Mouse (Mus musculus) right cerebral cortex, adult 2 months (tissue): ENCODE results near the gene Mst1.

Experiments
- DNase-seq, 2 experiments: peaks; one replicate each; pipeline ENCODE4 v3.0.0; 2021 to 2022; ENCODE audit warnings: low spot score in 2 of 2

Mst1 gene

DNA sequence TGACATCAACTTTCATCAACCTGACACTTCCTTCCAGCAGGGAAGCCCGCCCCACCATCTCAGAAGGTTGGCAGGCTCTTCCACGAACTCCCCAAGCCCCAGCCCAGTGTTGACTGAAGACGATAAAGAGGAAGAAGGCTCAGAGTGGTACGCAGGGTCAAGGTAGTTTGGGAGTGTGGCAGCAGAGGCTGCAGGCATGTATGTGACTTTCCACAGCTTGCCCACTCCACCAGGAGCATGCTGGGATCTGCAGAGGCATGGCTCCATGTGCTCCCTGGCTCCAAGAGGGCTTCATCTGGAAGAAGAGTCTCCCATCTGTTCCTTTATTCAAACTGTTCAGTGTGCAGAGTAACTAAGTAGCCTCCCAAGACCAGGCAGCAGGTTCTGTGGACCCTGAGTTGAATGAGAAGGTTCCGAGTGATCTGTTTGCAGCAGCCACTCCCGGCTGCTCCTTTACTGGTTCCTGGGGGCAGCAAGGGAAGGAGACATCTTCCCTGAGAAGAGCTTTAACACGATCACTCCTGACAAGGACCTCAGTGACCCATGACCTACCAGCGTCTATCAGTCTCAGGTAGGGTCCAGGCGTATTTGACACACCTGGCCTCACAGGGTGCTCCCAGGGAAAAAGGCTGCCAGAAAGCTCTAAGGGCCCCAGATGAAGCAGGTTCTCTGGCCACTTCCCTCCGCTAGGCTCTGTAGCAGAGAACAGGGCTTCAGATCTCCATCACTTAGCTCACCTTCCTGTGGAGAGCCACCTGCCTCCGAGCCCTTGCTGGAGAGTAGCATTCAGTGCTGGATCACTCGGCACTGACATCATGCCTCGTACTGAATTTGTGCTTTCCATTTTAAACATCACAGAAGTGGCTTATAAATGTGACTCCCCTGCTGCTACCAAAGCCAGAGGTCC, 49.1 kb downstream of the Mst1 start:
- no peak for DNase-seq

- DNase-seq = no peak
These were observed 51.3 kb downstream of the Mst1 start for GRCm38 (mm10) chr9:108131502-108131901.

DNA sequence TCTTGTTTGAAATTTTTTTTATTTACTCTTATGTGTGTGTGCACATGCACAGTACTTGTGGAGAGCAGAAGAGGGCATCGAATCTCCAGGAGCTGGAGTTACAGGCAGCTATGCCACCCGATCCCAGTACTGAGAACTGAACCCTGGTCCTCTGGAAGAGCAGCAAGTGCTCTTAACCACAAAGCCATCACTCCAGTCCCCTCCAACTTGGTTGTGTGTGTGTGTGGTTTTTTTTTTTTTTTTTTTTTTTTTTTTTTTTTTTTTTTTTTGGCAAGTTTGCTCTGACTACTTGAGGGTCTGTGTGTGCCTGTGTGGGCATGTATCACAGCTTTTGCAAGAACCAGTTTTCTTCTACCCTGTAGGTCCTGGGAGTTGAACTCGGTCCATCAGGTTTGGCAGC, 52.1 kb downstream of the Mst1 start:
- no peak for DNase-seq

DNA sequence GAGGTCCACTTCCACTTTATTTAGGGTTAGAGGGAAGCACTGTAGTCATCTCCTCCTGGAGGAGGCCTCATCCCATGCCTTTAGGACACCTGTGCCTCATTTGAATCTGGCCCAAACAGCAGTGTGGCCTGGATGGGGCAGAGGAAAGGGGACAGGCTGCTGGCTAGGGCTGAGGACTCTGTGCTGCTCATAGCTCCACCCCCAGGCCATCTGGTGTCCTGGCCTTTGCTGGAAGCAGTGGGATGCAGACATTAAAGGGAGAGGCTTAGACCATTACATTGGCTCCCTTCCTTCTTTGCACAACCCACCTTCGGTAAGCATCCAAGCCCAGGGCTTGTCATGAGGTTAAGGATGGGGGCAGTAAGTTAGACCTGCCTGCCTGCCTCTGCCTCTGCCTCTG, 53.2 kb downstream of the Mst1 start:
- DNase-seq = no peak
